Mouse (Mus musculus) spleen, adult 2 months (tissue): ENCODE measurements around the gene Rasgrp2. TPM values are rescaled to one million over a fixed set of nuclear protein-coding genes. Genes with fewer than 3 reads are reported as not detected.

Experiments used
- DNase-seq, 2 experiments: peaks; one replicate each; pipeline versions ENCODE4 v3.0.0 to v3.0.0-alpha.2; 2012 to 2021; ENCODE audit warnings: low spot score in 2 of 2, low read depth in 1 of 2
- H3K27ac ChIP-seq: fragments of 200-500 bp; 2 replicates; pipeline ENCODE4 v1.5.1; 2012; ENCODE audit warnings: low read length, inconsistent platforms; ENCODE audit not compliant: insufficient read depth
- H3K27me3 ChIP-seq: fragments of 200-500 bp; 2 replicates; pipeline ENCODE4 v1.6.1; 2012; ENCODE audit warnings: mild to moderate bottlenecking, moderate library complexity, low read length, inconsistent platforms; ENCODE audit not compliant: control insufficient read depth, insufficient read depth
- H3K36me3 ChIP-seq: fragments of 200-500 bp; 2 replicates; pipeline ENCODE4 v1.6.1; 2012; ENCODE audit warnings: mild to moderate bottlenecking, low read length, inconsistent platforms; ENCODE audit not compliant: control insufficient read depth, insufficient read depth
- H3K4me1 ChIP-seq: fragments of 200-500 bp; 2 replicates; pipeline ENCODE4 v1.6.1; 2011; ENCODE audit warnings: inconsistent platforms; ENCODE audit not compliant: control insufficient read depth, insufficient read depth, insufficient read length
- H3K4me3 ChIP-seq: fragments of 200-500 bp; 2 replicates; pipeline ENCODE4 v1.5.1; 2011; ENCODE audit warnings: mild to moderate bottlenecking, inconsistent platforms; ENCODE audit not compliant: insufficient read depth, insufficient read length; ENCODE audit errors: extremely low read depth
- CTCF ChIP-seq: fragments of 200-500 bp; IDR thresholded peaks from 2 replicates; pipeline ENCODE4 v1.5.1; 2011; ENCODE audit warnings: mild to moderate bottlenecking, inconsistent platforms; ENCODE audit not compliant: insufficient read depth, insufficient read length, insufficient replicate concordance; ENCODE audit errors: extremely low read depth
- POLR2A ChIP-seq: fragments of 200-500 bp; IDR thresholded peaks from 2 replicates; pipeline ENCODE4 v1.6.1; 2011; ENCODE audit warnings: low read depth, low read length, inconsistent platforms
- WGBS: fragments of 180-500 bp; shearing (Covaris S2); methylation state at CpG from one replicate; pipeline ENCODE4 v1.1.7; 2018; 5-methylcytosine and 5-hydroxymethylcytosine counted together
- polyA plus RNA-seq: library from polyadenylated mRNA; depleted of rRNA; stranded (reverse); fragments of >200 nt; gene quantifications from 2 replicates; pipeline ENCODE4 v1.2.3, GENCODE M21; 2012

Rasgrp2 gene
- polyA plus RNA-seq, 1 experiment: 681 TPM

- no peak for TF ChIP-seq POLR2A
- no peak for TF ChIP-seq CTCF
- H3K27ac ChIP-seq: no peak overlapping the region
- peaks cover 18% of the 10 kb centered on the region for H3K27me3 ChIP-seq
- no peaks in the 10 kb centered on the region for H3K36me3 ChIP-seq
- H3K4me1 ChIP-seq: peaks cover 15% of the 10 kb centered on the region
- H3K4me3 ChIP-seq: no peak overlapping the region
- no peak for DNase-seq
- WGBS: 5% methylated on average over 92 of the region's 94 CpGs
Measured at GRCm38 (mm10) chr19:6427653-6428434, 28.7 kb downstream of the Rasgrp2 start.

DNA sequence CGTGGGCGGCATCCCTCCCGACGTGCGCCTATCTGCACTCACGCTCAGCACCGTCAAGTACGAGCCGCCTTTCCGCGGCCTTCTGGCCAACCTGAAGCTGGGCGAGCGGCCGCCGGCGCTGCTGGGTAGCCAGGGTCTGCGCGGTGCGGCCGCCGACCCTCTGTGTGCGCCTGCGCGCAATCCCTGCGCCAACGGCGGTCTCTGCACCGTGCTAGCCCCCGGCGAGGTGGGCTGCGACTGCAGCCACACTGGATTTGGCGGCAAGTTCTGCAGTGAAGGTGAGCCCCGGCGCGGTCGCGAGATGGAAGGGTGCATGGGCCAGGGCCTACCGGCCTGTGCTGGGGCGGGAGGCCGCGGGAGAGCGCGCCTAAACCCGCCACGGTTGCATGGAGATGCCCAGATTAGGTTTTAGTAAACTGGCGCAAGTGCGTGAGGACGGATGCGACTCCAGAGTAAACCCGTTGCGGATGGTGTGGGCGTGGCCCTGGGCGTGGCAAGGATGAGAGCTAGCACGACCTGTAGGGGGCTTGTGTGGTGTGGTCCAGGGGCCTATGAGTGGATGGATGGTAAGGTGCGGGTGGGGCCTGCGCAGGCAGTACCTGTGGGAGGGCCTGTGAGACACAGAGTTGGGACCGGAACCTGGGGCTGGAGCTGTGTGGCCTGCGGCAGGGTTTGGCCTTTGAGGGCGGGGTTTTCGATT, 29.5 kb downstream of the Rasgrp2 start:
- Histone ChIP-seq H3K27me3 (peaks cover 18% of the 10 kb centered on the region), H3K27ac (no peak overlapping the region), H3K4me1 (peaks cover 15% of the 10 kb centered on the region), H3K4me3 (no peak overlapping the region), H3K36me3 (no peaks in the 10 kb centered on the region)
- WGBS: 2% methylated on average over 60 of the region's 60 CpGs
- DNase-seq: no peak
- TF ChIP-seq CTCF: no peak
- TF ChIP-seq POLR2A: no peak

GRCm38 (mm10) chr19:6443016-6443415, 43.9 kb downstream of the Rasgrp2 start:
- no peak overlapping the region for H3K27ac ChIP-seq
- peaks cover 6% of the 10 kb centered on the region; the same call in 1 of the 2 replicates for H3K4me1 ChIP-seq
- WGBS: 81% methylated on average over 10 of the region's 10 CpGs
- TF ChIP-seq CTCF: no peak
- no peak for TF ChIP-seq POLR2A
- no peaks in the 10 kb centered on the region; the same call in 1 of the 2 replicates for H3K27me3 ChIP-seq
- H3K36me3 ChIP-seq: no peaks in the 10 kb centered on the region
- DNase-seq: no peak
- H3K4me3 ChIP-seq: no peak overlapping the region

- DNase-seq: peak in 1 of 2 experiments; percentile 26
- peaks cover 6% of the 10 kb centered on the region; the same call in 1 of the 2 replicates for H3K4me1 ChIP-seq
- H3K27ac ChIP-seq: no peak overlapping the region
- TF ChIP-seq CTCF (no peak), POLR2A (no peak)
- no peak overlapping the region for H3K4me3 ChIP-seq
- WGBS: 49% methylated on average over 10 of the region's 10 CpGs
- H3K36me3 ChIP-seq: no peaks in the 10 kb centered on the region
- no peaks in the 10 kb centered on the region; the same call in 1 of the 2 replicates for H3K27me3 ChIP-seq
Measured at GRCm38 (mm10) chr19:6445761-6446423, 46.8 kb downstream of the Rasgrp2 start.

GRCm38 (mm10) chr19:6446736-6447437, 47.7 kb downstream of the Rasgrp2 start:
- no peaks in the 10 kb centered on the region; the same call in 1 of the 2 replicates for H3K27me3 ChIP-seq
- no peak overlapping the region for H3K27ac ChIP-seq
- DNase-seq: no peak
- H3K4me3 ChIP-seq: no peak overlapping the region
- no peaks in the 10 kb centered on the region for H3K36me3 ChIP-seq
- peaks cover 6% of the 10 kb centered on the region; the same call in 1 of the 2 replicates for H3K4me1 ChIP-seq
- TF ChIP-seq CTCF (no peak), POLR2A (no peak)
- 84% methylated on average over 7 of the region's 7 CpGs for WGBS

DNA sequence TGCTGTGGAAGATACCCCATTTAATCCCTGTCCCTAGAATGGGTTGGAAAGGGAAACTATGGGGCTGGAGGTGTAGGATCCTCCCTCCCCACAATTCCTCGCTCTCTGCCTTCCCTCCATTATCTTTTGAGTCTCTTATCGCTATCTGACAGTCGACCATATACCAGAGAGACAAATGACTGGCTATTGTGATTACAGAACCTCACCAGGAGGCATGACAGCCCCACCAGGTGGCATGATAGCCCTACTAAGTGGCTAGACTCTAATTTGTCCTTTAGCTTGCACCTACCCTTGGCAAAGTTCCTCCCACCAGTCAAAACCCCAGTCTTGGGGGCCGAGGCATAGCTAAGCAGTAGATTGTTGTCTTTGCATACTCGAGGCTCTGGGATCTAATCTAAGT, 49.6 kb downstream of the Rasgrp2 start:
- TF ChIP-seq POLR2A (no peak), CTCF (no peak)
- no peak for DNase-seq
- H3K4me1 ChIP-seq: peaks cover 6% of the 10 kb centered on the region; the same call in 1 of the 2 replicates
- no peak overlapping the region for H3K27ac ChIP-seq
- WGBS: 76% methylated on average over 5 of the region's 5 CpGs
- H3K27me3 ChIP-seq: no peaks in the 10 kb centered on the region; the same call in 1 of the 2 replicates
- no peaks in the 10 kb centered on the region for H3K36me3 ChIP-seq
- H3K4me3 ChIP-seq: no peak overlapping the region
